Mouse (Mus musculus): ENCODE data around the gene Sh3kbp1.

- TF ChIP-seq POLR2A (IDR thresholded peaks at IDR 0.05; ENCODE audit: low read depth, low read length) (no peak), TCF12 (IDR thresholded peaks at IDR 0.05; ENCODE audit: low read depth, low read length) (no peak), JUND (conservative IDR thresholded peaks at IDR 0.05; ENCODE audit: low read depth, low read length) (no peak)
These were observed 168.5 kb downstream of the Sh3kbp1 start for GRCm38 (mm10) chrX:159795603-159796002.
